Mouse (Mus musculus) brain, embryonic 14.5 days (tissue): Measurements from ENCODE around the gene Emcn.

Experiments used
- CTCF ChIP-seq: fragments of 200-500 bp; IDR thresholded peaks from 2 replicates; pipeline ENCODE4 v1.5.1; 2012; ENCODE audit warnings: inconsistent platforms, mild to moderate bottlenecking, moderate library complexity, borderline replicate concordance; ENCODE audit not compliant: insufficient read depth, insufficient read length; ENCODE audit errors: extremely low read depth
- POLR2A ChIP-seq: fragments of 200-500 bp; IDR thresholded peaks from 2 replicates; pipeline ENCODE4 v1.6.1; 2012; ENCODE audit warnings: mild to moderate bottlenecking, inconsistent platforms, borderline replicate concordance; ENCODE audit not compliant: poor library complexity, insufficient read depth, insufficient read length, severe bottlenecking; ENCODE audit errors: extremely low read depth

DNA sequence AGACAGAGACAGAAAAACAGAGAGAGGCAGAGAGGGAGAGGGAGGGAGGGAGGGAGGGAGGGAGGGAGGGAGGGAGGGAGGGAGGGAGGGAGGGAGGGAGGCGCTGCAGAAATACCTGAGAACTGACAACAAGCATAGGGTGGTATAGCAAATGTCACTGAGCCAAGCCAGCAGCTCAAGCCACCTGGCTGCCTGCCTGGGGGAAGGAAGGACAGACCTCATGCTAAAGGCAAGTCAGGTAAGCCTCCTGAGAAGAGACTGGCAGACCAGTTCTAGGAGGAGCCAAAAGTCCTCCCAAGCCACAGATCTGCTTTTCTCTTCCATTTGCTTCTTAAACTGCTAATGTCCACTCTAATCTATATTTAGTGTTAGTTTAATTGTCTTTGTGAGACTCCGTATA lies 22.5 kb upstream of the Emcn start:
- TF ChIP-seq CTCF (no peak), POLR2A (no peak)
